Mouse (Mus musculus) midbrain, embryonic 16.5 days (tissue): ENCODE data around the gene Nudt15. TPM values are rescaled to one million over a fixed set of nuclear protein-coding genes. Genes with fewer than 3 reads are reported as not detected.
"Not testable (repeated sequence)": the region's sequence is repeated elsewhere in the genome, so short reads cannot be mapped to it uniquely, and the experiment has no call there.

Experiments used
- ATAC-seq: fragments of 200-750 bp; cut with Nextera tagmentation; 2 replicates; pipeline ENCODE4 v1.8.0; 2017; ENCODE audit warnings: moderate TSS enrichment
- H3K27ac ChIP-seq: fragments of 300-500 bp; sonication (generic); 2 replicates; pipeline ENCODE4 v1.5.1; 2014; ENCODE audit warnings: mild to moderate bottlenecking, low read length, mixed read lengths
- H3K27me3 ChIP-seq: fragments of 300-500 bp; sonication (generic); 2 replicates; pipeline ENCODE4 v1.6.1; 2014; ENCODE audit warnings: low read depth, low read length, mixed read lengths; ENCODE audit not compliant: control insufficient read depth, insufficient read depth
- H3K36me3 ChIP-seq: fragments of 300-500 bp; sonication (generic); 2 replicates; pipeline ENCODE4 v1.6.1; 2014; ENCODE audit warnings: mild to moderate bottlenecking, low read length, moderate library complexity, mixed read lengths; ENCODE audit not compliant: control insufficient read depth, insufficient read depth
- H3K4me1 ChIP-seq: fragments of 300-500 bp; sonication (generic); 2 replicates; pipeline ENCODE4 v1.6.1; 2014; ENCODE audit warnings: mild to moderate bottlenecking, low read length, mixed read lengths; ENCODE audit not compliant: control insufficient read depth, insufficient read depth
- H3K4me2 ChIP-seq: fragments of 300-500 bp; sonication (generic); 2 replicates; pipeline ENCODE4 v1.6.1; 2014; ENCODE audit warnings: mild to moderate bottlenecking, low read length, mixed read lengths
- H3K4me3 ChIP-seq: fragments of 300-500 bp; sonication (generic); 2 replicates; pipeline ENCODE4 v1.5.1; 2014; ENCODE audit warnings: low read depth, mild to moderate bottlenecking, low read length, moderate library complexity, mixed read lengths
- H3K9ac ChIP-seq: fragments of 300-500 bp; sonication (generic); 2 replicates; pipeline ENCODE4 v1.6.1; 2014; ENCODE audit warnings: low read depth, low read length, mixed read lengths
- H3K9me3 ChIP-seq: fragments of 300-500 bp; sonication (generic); replicated peaks from 2 replicates; pipeline ENCODE4 v1.6.1; 2014; ENCODE audit warnings: mild to moderate bottlenecking, low read length, mixed read lengths; ENCODE audit not compliant: control insufficient read depth, poor library complexity, severe bottlenecking
- whole genome bisulfite sequencing: fragments of 180-500 bp; shearing (Covaris S2); extraction: QIAGEN DNeasy Blood & Tissue Kit; methylation state at CpG from one replicate; pipeline ENCODE4 v1.1.7; 2014; 5-methylcytosine and 5-hydroxymethylcytosine counted together
- polyA plus RNA-seq: library from polyadenylated mRNA; unstranded; fragments of >200 nt; fragmentation: Nextera tagmentation; extraction: Ambion mirVana; gene quantifications from 2 replicates; pipeline ENCODE4 v1.2.1, GENCODE M21; 2015

Gene Nudt15
- 7.7 and 7.8 TPM in 2 replicates for polyA plus RNA-seq

GRCm38 (mm10) chr14:73548051-73548450 is at the start of gene Nudt15:
Nudt15 (minus strand) TSS chr14:73548242.
- no peak for ATAC-seq
- no peaks in the 10 kb centered on the region for H3K27me3 ChIP-seq
- WGBS, result 92% methylated on average over 3 of the region's 3 CpGs
- H3K4me3 ChIP-seq, result no peak within 1 kb of the TSS
- peaks cover 6% of the 10 kb centered on the region; the same call in 1 of the 2 replicates for H3K4me1 ChIP-seq
- H3K27ac ChIP-seq, result no peak within 1 kb of the TSS
- no peaks in the 10 kb centered on the region for H3K9me3 ChIP-seq
- no peak within 1 kb of the TSS for H3K9ac ChIP-seq
- H3K36me3 ChIP-seq, result no peaks in the 10 kb centered on the region
- no peak within 1 kb of the TSS for H3K4me2 ChIP-seq

- no peak overlapping the region for H3K27ac ChIP-seq
- H3K27me3 ChIP-seq, result no peaks in the 10 kb centered on the region
- H3K9me3 ChIP-seq, result no peaks in the 10 kb centered on the region
- ATAC-seq, result no peak
- no peak overlapping the region for H3K9ac ChIP-seq
- H3K36me3 ChIP-seq, result peaks cover 17% of the 10 kb centered on the region
- no peak overlapping the region for H3K4me3 ChIP-seq
- WGBS, result 82% methylated on average over 1 of the region's 1 CpGs
- no peak overlapping the region for H3K4me2 ChIP-seq
- H3K4me1 ChIP-seq, result no peaks in the 10 kb centered on the region
These were observed 44.1 kb upstream of the Nudt15 start for GRCm38 (mm10) chr14:73592166-73592565.

GRCm38 (mm10) chr14:73588080-73588479 is 40.0 kb upstream of the Nudt15 start:
- H3K9me3 ChIP-seq, result no peaks in the 10 kb centered on the region
- peaks cover 15% of the 10 kb centered on the region for H3K36me3 ChIP-seq
- no peak overlapping the region for H3K9ac ChIP-seq
- H3K4me3 ChIP-seq, result no peak overlapping the region
- no peaks in the 10 kb centered on the region for H3K4me1 ChIP-seq
- no peak overlapping the region for H3K4me2 ChIP-seq
- no peaks in the 10 kb centered on the region for H3K27me3 ChIP-seq
- no peak overlapping the region for H3K27ac ChIP-seq
- ATAC-seq, result no peak
- 87% methylated on average over 1 of the region's 1 CpGs for WGBS

GRCm38 (mm10) chr14:73576336-73576735 is 28.3 kb upstream of the Nudt15 start:
- H3K27ac ChIP-seq, result no peak overlapping the region
- H3K4me2 ChIP-seq, result no peak overlapping the region
- no peak overlapping the region for H3K4me3 ChIP-seq
- no peaks in the 10 kb centered on the region for H3K9me3 ChIP-seq
- H3K27me3 ChIP-seq, result no peaks in the 10 kb centered on the region
- ATAC-seq, result no peak
- H3K9ac ChIP-seq, result no peak overlapping the region
- peaks cover 3% of the 10 kb centered on the region; the same call in 1 of the 2 replicates for H3K36me3 ChIP-seq
- no peaks in the 10 kb centered on the region for H3K4me1 ChIP-seq

- 96% methylated on average over 5 of the region's 5 CpGs for WGBS
- no peaks in the 10 kb centered on the region for H3K4me1 ChIP-seq
- no peaks in the 10 kb centered on the region for H3K27me3 ChIP-seq
- H3K9me3 ChIP-seq, result no peaks in the 10 kb centered on the region
- H3K4me2 ChIP-seq, result no peak overlapping the region
- H3K36me3 ChIP-seq, result peaks cover 7% of the 10 kb centered on the region
- no peak overlapping the region for H3K27ac ChIP-seq
- no peak overlapping the region for H3K9ac ChIP-seq
- no peak overlapping the region for H3K4me3 ChIP-seq
- ATAC-seq, result no peak
These were observed 26.0 kb upstream of the Nudt15 start for GRCm38 (mm10) chr14:73574053-73574452.

GRCm38 (mm10) chr14:73571143-73571542 is 23.1 kb upstream of the Nudt15 start:
- 89% methylated on average over 4 of the region's 4 CpGs for WGBS
- no peak overlapping the region for H3K9ac ChIP-seq
- peaks cover 10% of the 10 kb centered on the region for H3K36me3 ChIP-seq
- no peaks in the 10 kb centered on the region for H3K4me1 ChIP-seq
- no peaks in the 10 kb centered on the region for H3K27me3 ChIP-seq
- no peaks in the 10 kb centered on the region for H3K9me3 ChIP-seq
- no peak for ATAC-seq
- H3K4me2 ChIP-seq, result no peak overlapping the region
- no peak overlapping the region for H3K27ac ChIP-seq
- H3K4me3 ChIP-seq, result no peak overlapping the region

- WGBS, result 94% methylated on average over 4 of the region's 4 CpGs
- not testable (repeated sequence) for H3K4me2 ChIP-seq, H3K27me3 ChIP-seq, H3K9ac ChIP-seq, H3K9me3 ChIP-seq, H3K4me3 ChIP-seq, ATAC-seq, H3K4me1 ChIP-seq, H3K27ac ChIP-seq, H3K36me3 ChIP-seq
These were observed 21.8 kb upstream of the Nudt15 start for GRCm38 (mm10) chr14:73569831-73570230.

- Histone ChIP-seq H3K9me3 (no peaks in the 10 kb centered on the region), H3K4me2 (peak overlapping the region; percentile 90), H3K27ac (peak overlapping the region; percentile 80), H3K36me3 (0 out of 2 replicates have a peak, but pooled peaks cover 2% of the 10 kb centered on the region), H3K4me3 (peak overlapping the region; percentile 72), H3K4me1 (peaks cover 11% of the 10 kb centered on the region), H3K27me3 (no peaks in the 10 kb centered on the region), H3K9ac (peak overlapping the region; percentile 91)
- under 1% methylated on average over 10 of the region's 10 CpGs for WGBS
- no peak; the same call in 1 of the 2 replicates for ATAC-seq
These were observed 5.2 kb upstream of the Nudt15 start for GRCm38 (mm10) chr14:73553122-73553696.

GRCm38 (mm10) chr14:73552341-73553121 is 4.5 kb upstream of the Nudt15 start:
- WGBS, result 5% methylated on average over 47 of the region's 61 CpGs
- Histone ChIP-seq H3K4me1 (peaks cover 11% of the 10 kb centered on the region), H3K36me3 (0 out of 2 replicates have a peak, but pooled peaks cover 2% of the 10 kb centered on the region), H3K4me3 (peak overlapping the region; percentile 72), H3K27ac (peak overlapping the region; percentile 80), H3K9ac (peak overlapping the region; percentile 91), H3K27me3 (no peaks in the 10 kb centered on the region), H3K9me3 (no peaks in the 10 kb centered on the region), H3K4me2 (peak overlapping the region; percentile 90)
- ATAC-seq, result peak; percentile 97
